Mouse (Mus musculus) v-Abl transformed pro-B cells (cell line): ENCODE data around the gene Gsg1l.

Source experiments
- in situ Hi-C, 2 experiments: fragments of 400-800 bp; cut with MboI; formaldehyde crosslinking; loops; one replicate each; pipeline ENCODE4 v1.15.1; 2025; ENCODE audit not compliant: unreplicated experiment in 2 of 2

Gsg1l gene

GRCm38 (mm10) chr7:126083341-126083979 is 1.2 kb upstream of the Gsg1l start:
- in situ Hi-C loops: loop anchor here in 1 of 2 experiments (10.0 kb wide), 1 partner anchor 159 kb away; no protein-coding TSS in a partner anchor

DNA sequence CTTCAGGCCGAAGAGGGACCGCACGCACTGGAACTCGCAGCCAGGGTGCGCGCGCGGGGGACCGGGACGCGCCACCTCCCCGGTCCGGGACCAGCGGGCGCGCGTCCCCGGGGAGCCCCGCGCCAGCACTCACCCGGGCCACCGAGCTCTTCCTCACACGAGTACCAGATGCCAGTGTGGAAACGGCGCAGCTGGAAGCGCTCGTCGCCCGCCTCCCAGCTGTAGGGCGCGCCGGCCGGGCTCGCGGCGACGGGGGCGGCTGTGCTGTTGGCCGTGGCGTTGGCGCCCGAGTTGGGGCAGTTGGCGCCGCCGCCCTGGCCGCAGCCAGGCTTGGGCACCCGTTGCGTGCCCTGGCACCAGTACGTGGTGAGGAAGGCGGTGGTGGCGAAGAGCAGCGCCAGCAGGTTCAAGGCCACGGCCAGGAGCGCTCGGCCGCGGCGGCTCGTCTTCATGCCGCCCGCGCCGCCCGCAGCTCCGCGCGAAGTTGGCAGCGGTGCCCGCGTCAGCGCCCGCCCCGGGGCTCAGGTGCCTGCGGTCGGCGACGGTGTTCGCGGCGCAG is 405 bp downstream of the Gsg1l start:
- in situ Hi-C loops: loop anchor here in 1 of 2 experiments (10.0 kb wide), 1 partner anchor 157 kb away; no protein-coding TSS in a partner anchor

DNA sequence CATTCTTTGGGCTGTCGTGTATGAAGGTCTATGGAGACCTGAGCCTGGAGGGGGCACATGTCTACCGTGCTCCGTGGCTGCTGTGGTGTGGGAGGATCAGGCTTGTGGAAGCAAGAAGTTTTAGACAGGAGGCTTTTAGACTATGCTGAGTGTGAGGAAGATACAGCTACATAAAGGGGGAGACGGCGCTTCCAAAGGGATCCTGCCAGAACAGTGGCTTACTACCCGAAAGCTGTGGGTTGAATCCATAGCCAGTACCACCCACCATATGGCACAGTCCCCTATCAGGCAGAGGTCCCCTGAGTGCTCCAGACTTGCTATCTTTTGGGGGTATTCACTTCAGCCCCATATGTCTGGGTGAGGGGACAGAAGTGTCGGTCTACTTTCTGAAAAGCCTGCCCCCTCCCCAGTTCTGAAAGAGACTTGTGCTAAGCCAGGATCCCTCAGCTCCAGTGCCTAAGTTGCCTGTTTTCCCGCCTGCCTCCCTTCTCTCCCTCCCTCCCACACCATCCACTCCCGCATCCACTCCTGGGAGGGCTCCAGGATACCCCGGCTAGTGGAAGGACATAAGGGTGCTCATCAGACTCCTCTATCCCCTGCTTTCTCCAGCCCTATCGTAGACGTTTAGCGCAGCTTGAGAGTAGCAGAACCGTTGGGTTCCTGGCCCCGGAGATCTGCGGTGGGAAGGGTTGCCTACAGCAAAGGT is 1.1 kb downstream of the Gsg1l start:
- in situ Hi-C loops: loop anchor here in 1 of 2 experiments (10.0 kb wide), 1 partner anchor 156 kb away; no protein-coding TSS in a partner anchor

DNA sequence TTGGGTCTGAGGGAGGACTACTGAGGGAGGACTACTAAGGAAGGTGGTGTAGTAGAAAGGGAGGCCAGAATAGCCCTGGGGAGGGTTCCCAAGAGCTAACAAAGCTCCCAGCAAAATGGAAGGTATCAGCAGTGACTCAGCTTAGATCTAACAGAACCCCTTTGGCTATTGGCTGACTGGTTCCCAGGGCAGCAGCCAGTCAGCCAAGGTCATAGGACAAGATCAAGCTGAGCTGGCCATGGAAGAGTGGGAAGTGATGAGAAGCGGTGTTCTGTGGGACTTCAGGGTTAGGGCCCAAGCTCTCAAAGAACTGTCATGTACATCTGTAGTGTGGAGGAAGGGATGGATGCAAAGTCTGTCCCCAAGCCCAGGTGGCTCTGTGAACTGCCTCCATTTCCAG is 5.3 kb downstream of the Gsg1l start:
- in situ Hi-C loops: loop anchor here in 1 of 2 experiments (5.0 kb wide), 1 partner anchor 45 kb away; no protein-coding TSS in a partner anchor

- in situ Hi-C loops: loop anchor here in 1 of 2 experiments (5.0 kb wide), 1 partner anchor 43 kb away; no protein-coding TSS in a partner anchor
These were observed 7.2 kb downstream of the Gsg1l start for GRCm38 (mm10) chr7:126075058-126075457.

- in situ Hi-C loops: no loop called here
These were observed 11.9 kb downstream of the Gsg1l start for GRCm38 (mm10) chr7:126070321-126070720.

DNA sequence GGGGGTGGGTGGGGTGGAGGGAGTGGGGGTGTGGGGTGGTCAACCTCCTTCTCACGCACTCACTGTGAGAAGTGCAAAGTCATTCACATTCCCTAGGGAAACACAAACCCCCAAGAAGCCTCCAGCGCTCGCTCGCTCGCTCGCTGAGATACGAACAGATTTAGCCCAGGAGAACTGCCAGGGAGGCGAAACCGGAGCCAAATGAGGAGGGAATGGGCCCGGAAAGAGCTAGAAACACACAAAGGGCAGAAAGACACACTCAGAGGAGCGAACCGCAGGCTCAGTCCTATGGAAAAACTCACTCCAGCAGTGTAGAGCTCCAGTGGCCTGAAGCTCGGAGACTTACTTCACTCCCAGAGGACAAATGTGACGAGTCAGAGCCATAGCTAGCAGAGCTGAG is 15.4 kb downstream of the Gsg1l start:
- in situ Hi-C loops: no loop called here

DNA sequence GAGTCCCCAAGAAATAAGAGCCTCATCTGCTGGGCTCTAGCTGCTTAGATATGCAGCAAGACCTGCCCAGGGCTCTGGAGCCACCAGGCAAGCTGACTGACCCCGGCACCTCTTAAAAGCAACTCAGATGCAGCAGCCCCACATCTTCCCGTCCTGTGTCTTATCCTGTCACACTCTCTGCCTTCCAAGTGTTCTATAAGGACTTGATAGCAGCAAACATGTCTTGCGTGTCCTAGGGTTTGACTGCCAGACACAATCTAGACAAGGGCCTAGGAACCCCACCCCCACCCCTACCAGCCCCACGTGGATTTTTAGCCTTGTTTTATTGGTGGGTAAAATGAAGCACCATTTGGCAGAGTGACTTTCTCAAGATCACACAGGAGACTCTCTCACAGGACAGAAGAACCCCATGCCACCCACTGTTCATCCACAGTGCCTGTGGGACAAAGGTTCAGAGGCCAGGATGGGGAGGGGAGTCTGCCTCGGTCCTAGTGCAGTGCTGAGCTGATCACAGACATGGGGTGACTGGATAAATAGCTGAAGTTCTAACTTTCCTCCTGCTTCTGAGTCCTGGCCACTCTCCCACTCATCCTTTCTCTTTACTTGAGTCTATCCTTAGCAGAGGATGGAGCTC is 16.9 kb downstream of the Gsg1l start:
- in situ Hi-C loops: no loop called here

- in situ Hi-C loops: no loop called here
These were observed 20.0 kb downstream of the Gsg1l start for GRCm38 (mm10) chr7:126062228-126062627.

GRCm38 (mm10) chr7:126058918-126059317 is 23.3 kb downstream of the Gsg1l start:
- in situ Hi-C loops: no loop called here

DNA sequence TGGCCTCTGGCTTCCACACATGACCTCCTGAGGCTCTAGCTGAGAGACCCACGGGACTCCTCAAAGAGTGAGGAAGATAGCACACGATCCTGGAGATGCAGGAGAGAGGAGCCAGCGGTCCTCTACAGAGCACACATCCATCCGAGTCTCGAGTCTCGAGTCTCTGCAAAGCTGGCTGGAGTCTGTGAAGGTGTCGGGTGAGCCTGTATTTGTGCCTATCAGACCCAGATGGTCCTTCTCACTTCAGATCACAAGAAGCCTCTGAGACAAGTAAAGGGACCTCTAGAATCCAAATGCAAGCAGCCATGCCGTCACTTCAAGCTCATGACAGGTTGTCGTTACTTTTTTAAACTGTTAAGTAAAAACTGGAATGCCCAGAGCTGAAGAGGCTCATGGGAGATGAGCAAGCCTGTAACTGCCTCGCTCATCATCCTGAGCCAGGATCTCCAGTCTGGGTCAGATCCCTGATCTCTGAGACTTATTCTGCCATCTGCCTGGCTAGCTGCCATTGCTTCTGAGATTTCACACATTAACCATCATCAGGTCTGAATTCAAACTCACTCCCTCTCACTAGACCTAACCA is 24.8 kb downstream of the Gsg1l start:
- in situ Hi-C loops: no loop called here

GRCm38 (mm10) chr7:126054574-126054973 is 27.6 kb downstream of the Gsg1l start:
- in situ Hi-C loops: no loop called here

DNA sequence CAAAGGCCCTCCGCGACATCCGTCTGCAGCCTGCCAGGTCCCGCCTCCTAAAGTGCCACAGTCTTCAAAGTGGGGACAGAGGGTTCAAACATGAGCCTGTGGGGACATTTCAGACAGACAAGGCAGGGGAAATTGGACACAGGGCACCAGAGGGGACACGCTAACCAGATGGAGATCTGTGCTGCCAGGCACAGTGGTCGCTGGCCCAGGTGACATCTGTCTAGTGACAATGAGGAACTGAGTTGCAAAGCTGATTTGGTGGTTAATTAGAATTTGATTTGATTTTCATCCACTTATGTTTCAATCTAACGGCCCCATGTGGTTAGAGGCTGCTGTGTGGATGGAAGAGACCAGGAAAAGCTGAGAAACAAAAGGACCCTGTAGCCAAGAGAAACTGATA is 28.6 kb downstream of the Gsg1l start:
- in situ Hi-C loops: no loop called here

GRCm38 (mm10) chr7:126051910-126052309 is 30.3 kb downstream of the Gsg1l start:
- in situ Hi-C loops: no loop called here

DNA sequence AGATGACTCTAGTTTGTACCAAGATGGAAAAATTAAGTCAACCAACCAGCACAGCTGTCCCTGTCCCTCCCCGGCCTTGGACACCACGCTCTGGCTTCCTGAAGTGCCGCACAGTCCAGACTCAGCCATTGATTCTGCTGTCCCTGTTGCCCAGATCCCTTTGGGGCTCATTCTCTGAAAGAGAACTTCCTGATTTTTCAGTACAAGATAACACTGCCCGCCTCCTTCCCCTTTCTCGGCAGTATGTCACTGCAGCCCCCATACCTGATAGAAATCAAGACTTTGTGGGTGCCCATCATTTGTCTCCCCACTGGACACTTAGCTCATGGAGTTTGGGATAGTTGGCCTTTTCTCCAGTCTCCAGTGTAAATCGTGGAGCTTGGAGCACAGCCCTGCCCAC is 37.1 kb downstream of the Gsg1l start:
- in situ Hi-C loops: no loop called here

DNA sequence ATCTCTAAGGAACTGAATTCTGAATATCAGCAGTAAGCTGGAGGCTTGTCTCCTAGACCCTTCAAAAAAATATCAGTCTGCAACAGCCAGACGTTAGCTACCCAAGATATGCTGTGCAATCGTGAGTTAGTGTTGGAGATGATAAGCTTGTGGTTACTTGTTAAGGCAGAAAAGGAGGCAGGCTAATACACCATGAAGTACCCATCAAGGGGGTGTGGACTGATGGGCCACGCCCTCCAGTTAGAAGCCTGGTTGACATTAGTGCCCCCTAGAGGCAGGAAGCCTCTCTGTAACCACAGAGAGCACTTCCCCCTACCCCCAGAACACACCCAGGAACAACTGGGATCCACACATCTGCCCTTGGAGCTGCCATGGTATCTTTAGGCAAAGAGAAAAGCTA is 39.9 kb downstream of the Gsg1l start:
- in situ Hi-C loops: no loop called here

- in situ Hi-C loops: no loop called here
These were observed 41.3 kb downstream of the Gsg1l start for GRCm38 (mm10) chr7:126040794-126041526.

GRCm38 (mm10) chr7:126039847-126040246 is 42.4 kb downstream of the Gsg1l start:
- in situ Hi-C loops: no loop called here

DNA sequence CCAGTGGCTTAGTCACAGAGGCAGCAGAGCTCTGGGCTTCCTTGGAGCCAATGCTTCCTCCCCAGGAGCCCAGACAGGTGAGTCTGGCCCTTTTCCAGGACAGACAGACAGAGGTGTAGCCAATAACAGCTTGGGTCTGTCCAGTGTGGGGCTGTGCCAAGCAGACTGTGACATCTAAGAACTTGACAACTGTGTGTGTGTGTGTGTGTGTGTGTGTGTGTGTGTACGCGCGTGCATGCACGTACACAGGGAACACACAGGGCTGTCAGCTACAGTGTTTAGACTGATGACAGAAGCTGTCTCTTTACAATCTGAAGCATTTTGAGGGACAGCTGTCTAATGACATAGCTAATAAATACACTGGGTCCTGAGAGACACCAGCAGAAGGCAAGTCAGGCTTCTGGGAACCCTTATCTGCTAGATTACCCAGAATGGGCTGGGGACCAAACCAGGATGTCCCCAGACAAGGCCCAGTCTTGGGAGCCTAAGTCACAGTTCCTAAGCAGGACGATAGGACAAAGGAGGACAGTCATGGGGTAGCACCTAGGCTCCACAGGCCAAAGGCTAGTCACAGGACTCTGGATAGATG is 42.9 kb downstream of the Gsg1l start:
- in situ Hi-C loops: no loop called here
